Mouse (Mus musculus) heart, postnatal 0 days (tissue): ENCODE data around the gene Agpat2.

Source experiments
- CTCF ChIP-seq: IDR thresholded peaks from 2 replicates; pipeline ENCODE4 v1.5.1; 2016; ENCODE audit warnings: antibody characterized with exemption, control low read depth, low read depth
- EP300 ChIP-seq: IDR thresholded peaks from 2 replicates; pipeline ENCODE4 v1.6.1; 2016; ENCODE audit warnings: antibody characterized with exemption, low read depth

- no peak for TF ChIP-seq CTCF
- no peak for TF ChIP-seq EP300
Measured at GRCm38 (mm10) chr2:26579714-26580113, 24.5 kb downstream of the Agpat2 start, which contains the start of gene Egfl7.
